Mouse (Mus musculus): ENCODE results near the gene Usp4.

The Usp4 gene

DNA sequence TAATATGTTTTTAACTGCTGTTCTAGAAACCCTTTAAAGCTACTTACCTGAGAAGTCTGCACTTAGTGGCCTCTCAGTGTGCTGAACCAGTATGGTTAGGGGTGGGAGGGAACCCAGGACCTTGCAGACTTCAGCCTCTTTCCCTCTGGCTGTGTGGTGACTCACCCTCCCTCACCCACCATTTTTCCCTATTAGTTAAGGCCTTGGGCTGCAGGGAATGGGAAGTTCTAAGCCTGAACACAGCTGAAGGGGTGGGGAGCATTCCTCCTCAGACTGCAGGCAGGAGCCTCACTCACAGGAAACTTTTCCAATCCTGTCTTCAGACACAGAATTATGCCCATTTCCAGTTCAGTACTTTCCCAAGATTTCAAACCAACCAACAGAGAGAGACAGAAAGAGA, 5.9 kb upstream of the Usp4 start:
- no peak for DNase-seq (ENCODE audit: low read depth, low spot score)

DNA sequence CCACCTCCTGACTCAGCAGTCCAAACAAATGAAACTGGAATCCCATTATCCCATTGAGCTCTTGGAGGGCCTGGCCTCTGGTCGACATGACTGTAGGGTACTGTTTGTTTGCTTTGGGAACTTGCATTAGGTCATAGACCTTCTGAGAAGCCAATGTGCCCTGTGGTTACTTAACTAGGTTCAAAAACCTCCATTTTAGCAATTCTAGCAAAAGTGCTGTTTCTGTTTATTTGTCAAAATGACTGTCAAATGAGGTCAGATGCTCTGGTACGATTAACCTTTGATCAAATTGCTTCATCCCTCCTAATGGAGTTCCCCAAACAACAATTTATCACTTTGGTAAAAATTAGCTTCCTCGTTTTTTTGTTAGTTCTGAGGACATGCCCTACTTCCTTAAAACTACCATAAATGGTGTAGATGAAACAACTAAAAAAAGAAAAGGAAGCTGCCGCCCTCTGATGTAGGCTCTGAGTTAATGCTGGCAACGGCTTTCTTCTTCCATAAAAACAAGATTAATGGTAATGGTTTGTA, 5.3 kb upstream of the Usp4 start:
- no peak for DNase-seq (ENCODE audit: low read depth, low spot score)

DNA sequence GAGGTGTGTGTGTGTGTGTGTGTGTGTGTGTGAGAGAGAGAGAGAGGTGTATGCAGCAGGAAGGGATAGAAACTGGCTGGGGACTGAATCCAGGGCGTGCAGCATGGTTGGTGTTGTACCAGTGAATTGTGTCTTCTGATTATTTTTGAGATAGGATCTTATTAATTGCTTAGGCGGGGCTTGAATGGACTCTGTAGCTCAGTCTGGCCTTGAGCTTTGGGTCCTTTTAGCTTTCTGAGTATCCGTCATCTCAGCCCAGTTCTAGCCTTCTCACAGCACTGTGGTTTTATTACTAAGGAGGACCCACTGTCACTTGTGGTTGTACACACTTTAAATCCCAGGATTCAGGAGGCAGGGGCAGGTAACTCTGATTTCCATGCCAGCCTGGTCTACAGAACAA, 4.3 kb upstream of the Usp4 start:
- no peak for DNase-seq (ENCODE audit: low read depth, low spot score)

DNA sequence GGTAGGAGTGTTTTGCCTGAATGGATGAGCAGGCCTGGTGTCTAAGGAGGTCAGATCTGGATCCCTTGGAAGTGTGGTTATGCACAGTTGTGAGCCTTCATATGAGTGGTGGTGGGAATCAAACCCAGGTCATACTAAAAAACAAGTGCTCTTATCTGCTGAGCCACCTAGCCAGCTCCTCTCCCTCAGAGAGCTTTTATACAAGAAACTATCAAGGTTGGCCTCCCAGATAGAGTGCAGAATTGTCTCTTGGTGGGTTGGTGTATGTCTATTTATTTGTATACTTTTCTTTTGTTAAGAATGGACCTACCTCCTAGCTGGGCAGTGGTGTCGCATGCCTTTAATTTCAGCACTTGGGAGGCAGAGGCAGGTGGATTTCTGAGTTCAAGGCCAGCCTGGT, 3.8 kb upstream of the Usp4 start:
- no peak for DNase-seq (ENCODE audit: low read depth, low spot score)

DNA sequence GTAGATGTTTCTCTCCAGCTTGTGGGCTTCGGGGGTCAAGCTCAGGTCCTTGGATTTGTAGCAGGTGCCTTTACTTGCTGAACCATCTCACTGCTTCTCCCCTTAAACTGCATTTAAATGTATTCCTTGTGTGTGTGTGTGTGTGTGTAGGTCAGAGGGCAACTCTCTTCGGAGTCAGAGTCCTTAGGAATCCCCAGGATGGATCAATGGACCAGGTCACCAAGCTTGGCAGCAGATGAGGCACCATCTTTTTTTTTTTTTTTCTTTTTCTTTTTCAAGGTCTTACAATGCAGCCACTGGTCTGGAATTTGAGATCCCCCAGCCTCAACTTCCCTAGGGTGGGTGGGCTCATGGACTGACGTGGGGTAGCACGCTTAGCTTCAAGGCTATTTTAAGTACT, 3.2 kb upstream of the Usp4 start:
- no peak for DNase-seq (ENCODE audit: low read depth, low spot score)

DNA sequence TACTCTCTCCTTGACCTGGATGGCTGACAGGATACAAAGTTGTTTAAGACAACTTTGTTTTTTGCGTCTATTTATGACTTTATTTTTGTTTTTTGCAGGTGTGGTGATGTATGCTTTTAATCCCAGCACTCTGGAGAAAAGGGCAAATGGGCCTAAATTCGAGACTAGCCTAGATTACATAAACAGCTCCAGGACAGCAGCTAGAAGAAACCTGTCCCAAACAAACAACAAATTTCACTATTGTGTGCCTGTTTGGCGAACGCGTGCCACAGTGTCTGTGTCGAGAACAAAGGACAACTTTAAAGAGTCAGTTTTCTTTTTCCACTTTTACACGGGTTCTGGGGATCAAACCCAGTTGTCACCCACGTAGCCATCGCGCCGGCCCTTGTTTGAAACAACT, 629 bp upstream of the Usp4 start:
- no peak for DNase-seq (ENCODE audit: low read depth, low spot score)

DNA sequence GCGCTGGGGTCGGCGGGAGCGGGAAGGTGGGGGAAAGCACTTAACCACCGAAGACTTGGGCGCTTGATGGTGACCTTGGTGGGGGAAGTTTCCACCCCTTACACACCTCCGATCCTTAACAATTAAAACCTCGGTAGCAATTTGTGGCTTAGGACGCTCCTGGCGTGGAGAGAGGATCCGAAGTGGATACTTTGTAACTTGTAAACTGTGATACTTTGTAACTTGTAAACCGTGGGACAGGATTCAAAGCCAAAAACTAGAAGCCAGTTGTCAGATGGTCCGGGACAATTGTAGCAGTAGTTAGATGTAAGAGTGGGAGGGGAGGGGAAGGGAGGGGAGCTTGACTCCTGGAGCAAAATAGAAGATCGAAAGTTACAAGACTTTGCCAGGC, 632 bp downstream of the Usp4 start:
- no peak for DNase-seq (ENCODE audit: low read depth, low spot score)

GRCm38 (mm10) chr9:108349727-108350126, 2.1 kb downstream of the Usp4 start:
- DNase-seq (ENCODE audit: low read depth, low spot score) = no peak

- no peak for DNase-seq (ENCODE audit: low read depth, low spot score)
Observed at GRCm38 (mm10) chr9:108378234-108378633, 30.6 kb downstream of the Usp4 start.

DNA sequence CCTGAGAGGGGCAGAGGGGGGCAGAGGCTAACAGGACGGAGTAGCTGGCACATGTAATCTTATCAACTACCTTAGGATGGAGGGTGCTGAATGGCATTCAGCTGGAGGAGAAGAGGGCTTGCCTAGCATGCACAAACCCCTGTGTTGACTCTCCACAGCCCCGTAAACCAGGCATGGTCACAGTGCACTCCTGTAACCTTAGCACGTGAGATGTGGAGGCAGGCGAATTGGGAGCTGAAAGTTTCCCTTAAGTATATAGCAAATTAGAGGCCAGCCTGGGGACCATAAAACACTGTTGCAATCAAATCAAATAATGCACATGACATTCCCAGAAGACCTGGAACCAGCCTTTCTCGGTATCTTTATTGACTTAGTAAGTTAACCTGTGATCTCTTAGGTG, 31.1 kb downstream of the Usp4 start:
- no peak for DNase-seq (ENCODE audit: low read depth, low spot score)

- DNase-seq (ENCODE audit: low read depth, low spot score) = no peak
Observed at GRCm38 (mm10) chr9:108379294-108379693, 31.6 kb downstream of the Usp4 start.

- DNase-seq (ENCODE audit: low read depth, low spot score) = no peak
Observed at GRCm38 (mm10) chr9:108381382-108381781, 33.7 kb downstream of the Usp4 start.

- no peak for DNase-seq (ENCODE audit: low read depth, low spot score)
Observed at GRCm38 (mm10) chr9:108385006-108385405, 37.4 kb downstream of the Usp4 start.

- DNase-seq (ENCODE audit: low read depth, low spot score) = no peak
Observed at GRCm38 (mm10) chr9:108386816-108387215, 39.2 kb downstream of the Usp4 start.

GRCm38 (mm10) chr9:108388601-108389000, 40.9 kb downstream of the Usp4 start:
- DNase-seq (ENCODE audit: low read depth, low spot score) = no peak

GRCm38 (mm10) chr9:108389220-108389619, 41.6 kb downstream of the Usp4 start:
- DNase-seq (ENCODE audit: low read depth, low spot score) = no peak

DNA sequence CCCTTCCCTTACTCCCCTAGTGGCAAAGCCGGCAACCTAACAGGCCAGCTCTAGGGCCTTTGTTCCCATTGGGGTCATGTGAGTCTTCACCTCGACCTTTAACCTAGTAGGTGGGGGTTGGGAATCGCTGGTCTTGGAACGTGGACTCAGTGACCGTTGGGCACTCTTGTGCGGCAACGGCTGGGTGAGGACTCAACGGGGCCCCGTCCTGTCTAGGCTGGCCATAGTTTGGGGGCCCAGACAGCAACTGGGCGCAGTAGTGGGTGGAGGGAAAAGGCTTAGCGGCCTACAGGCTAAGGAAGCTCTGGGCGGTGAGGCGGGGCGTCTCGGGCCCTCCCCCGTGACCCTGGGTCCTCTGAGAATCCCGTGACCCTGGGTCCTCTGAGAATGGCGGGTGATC, 45.0 kb downstream of the Usp4 start, which contains the start of gene 1700102P08Rik:
TSS of gene 1700102P08Rik (plus strand) at position 130 of the 400 bp plus-strand sequence.
- DNase-seq (ENCODE audit: low read depth, low spot score) = no peak

DNA sequence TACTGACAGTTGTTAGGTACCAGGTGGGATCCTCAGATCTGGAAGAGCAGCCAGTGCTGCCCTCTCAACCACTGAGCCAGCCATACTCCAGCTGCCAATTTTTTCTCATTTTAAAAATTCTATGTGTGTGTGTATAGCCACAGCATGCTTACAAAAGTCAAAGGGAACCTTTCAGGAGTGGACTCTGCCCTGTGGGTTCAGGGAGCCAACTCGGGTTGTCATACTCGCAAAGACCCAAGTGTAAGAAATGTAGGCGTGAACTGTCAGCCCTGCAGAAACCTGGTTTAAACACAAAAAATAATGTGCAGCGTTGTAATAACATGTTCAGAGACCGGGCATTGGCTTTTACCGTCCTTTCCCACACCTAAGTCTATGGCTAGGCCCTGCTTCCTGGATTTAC, 46.5 kb downstream of the Usp4 start:
- no peak for DNase-seq (ENCODE audit: low read depth, low spot score)

- DNase-seq (ENCODE audit: low read depth, low spot score) = no peak
Observed at GRCm38 (mm10) chr9:108395427-108395826, 47.8 kb downstream of the Usp4 start.

- DNase-seq (ENCODE audit: low read depth, low spot score) = no peak
Observed at GRCm38 (mm10) chr9:108398324-108398723, 50.7 kb downstream of the Usp4 start.

DNA sequence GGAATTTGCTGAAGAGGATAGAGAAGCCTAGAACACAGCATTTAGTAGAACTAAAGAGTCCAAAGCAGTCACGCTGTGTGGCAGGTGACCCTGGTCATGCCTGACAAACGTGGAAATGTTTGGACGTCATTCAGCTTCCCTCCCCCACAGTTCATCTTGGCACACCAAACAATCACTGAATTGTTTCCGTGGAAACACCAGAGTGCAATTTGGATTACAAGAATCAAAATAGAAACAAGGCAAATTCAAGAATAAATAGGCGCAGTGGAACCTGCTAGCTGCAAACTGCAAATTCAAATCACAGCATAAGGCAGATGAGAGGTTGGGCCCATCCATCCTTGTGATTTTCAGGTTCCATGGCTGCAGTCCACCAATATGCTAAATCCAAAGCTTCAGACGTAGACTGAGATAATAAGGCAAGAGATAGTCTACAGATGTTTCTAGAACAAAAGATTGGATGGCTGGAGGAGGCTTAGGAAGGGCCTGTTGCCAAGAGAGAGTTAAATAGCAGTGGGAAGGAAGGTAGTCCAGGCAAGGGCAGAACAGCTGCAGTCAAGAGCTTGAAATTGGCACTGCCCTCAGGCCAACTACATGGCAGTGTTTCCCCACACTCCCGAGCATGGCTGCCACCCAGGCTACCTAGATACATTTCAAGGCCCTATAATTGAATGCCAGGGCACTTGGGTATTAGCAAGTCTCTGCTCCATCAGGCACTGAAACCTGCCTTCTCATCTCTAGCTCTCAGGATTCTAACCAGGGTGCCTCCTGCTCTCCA, 53.7 kb downstream of the Usp4 start:
- DNase-seq (ENCODE audit: low read depth, low spot score) = no peak

GRCm38 (mm10) chr9:108403081-108403480, 55.4 kb downstream of the Usp4 start:
- DNase-seq (ENCODE audit: low read depth, low spot score) = no peak

DNA sequence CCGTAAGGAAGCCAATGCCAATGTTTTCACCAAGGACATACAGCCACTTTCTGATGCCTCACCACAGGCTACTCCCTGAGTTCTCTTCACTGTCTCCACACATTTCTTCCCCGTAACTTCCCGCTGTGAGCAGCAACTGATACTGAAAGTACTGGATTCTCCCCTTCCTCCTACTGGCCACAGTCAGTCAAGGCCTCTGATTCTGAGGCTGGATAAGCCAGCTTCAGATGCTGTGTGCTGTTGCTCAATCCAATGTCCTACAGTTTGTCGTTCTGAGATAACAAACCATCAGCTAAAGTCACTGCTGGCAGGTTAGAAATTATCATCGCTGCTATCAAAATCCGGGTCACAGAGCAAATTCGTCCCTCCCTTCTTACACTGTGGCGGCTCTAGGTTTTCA, 56.8 kb downstream of the Usp4 start:
- DNase-seq (ENCODE audit: low read depth, low spot score) = no peak

- DNase-seq (ENCODE audit: low read depth, low spot score) = no peak
Observed at GRCm38 (mm10) chr9:108409535-108409934, 61.9 kb downstream of the Usp4 start.
